Mouse (Mus musculus): Measurements from ENCODE around the gene Gng12. TPM values are rescaled to one million over a fixed set of nuclear protein-coding genes. Genes with fewer than 3 reads are reported as not detected.
"Not testable (repeated sequence)": the region's sequence is repeated elsewhere in the genome, so short reads cannot be mapped to it uniquely, and the experiment has no call there.

Gene Gng12
- polyA plus RNA-seq, 2 experiments, result 11.6 to 32.5 TPM

DNA sequence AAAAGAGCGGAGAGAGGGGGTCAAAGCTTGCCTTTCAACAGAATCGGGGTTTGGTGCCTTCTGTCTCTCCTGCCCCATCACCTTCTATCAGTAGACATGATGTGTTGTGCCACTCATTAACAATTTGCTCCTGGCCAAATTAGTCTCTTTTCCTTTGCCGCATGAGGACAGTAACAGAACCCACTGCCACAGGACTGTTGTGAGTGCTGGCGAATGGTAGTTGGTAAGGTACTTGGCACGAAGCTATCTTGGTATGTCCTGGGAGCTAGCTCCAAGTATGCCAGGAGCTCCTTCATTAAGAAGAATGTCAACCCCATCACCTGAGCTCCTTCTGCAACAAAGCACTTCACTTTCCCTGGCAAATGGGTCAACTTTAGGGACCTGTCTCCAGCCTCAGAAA lies 134.6 kb downstream of the Gng12 start:
- H3K4me1 ChIP-seq (replicated peaks; ENCODE audit: control insufficient read depth in 2 of 2, insufficient read depth in 2 of 2, low read length in 1 of 2), result peaks cover 10 to 28% of the 10 kb centered on the region in 2 experiments

GRCm38 (mm10) chr6:67032551-67032950 lies 136.4 kb downstream of the Gng12 start:
- H3K27ac ChIP-seq; H3K27me3 ChIP-seq (ENCODE audit: control insufficient read depth, insufficient read depth, low read length); H3K9ac ChIP-seq (replicated peaks); ATAC-seq (ENCODE audit: insufficient read depth); DNase-seq (ENCODE audit: low read depth in 3 of 3, low spot score in 3 of 3); H3K9me3 ChIP-seq (ENCODE audit: control insufficient read depth, low read length); H3K4me3 ChIP-seq (ENCODE audit: insufficient read depth in 1 of 2, low read depth in 2 of 2, low read length in 2 of 2); H3K4me2 ChIP-seq (ENCODE audit: low read depth): not testable (repeated sequence)
- H3K36me3 ChIP-seq (replicated peaks; ENCODE audit: control insufficient read depth, insufficient read depth, low read depth), result peaks cover 18% of the 10 kb centered on the region
- H3K4me1 ChIP-seq (replicated peaks; ENCODE audit: control insufficient read depth in 2 of 2, insufficient read depth in 2 of 2, low read length in 1 of 2), result peaks cover 10 to 26% of the 10 kb centered on the region in 2 experiments

More for the DNA sequence above, 134.6 kb downstream of the Gng12 start:
- no peak overlapping the region for H3K27ac ChIP-seq
- no peaks in the 10 kb centered on the region for H3K27me3 ChIP-seq (ENCODE audit: control insufficient read depth, insufficient read depth, low read length)
- DNase-seq (ENCODE audit: low read depth in 3 of 3, low spot score in 3 of 3) (no peak), ATAC-seq (ENCODE audit: insufficient read depth) (no peak)
- H3K9ac ChIP-seq (replicated peaks), result no peak overlapping the region
- TF ChIP-seq CTCF (IDR thresholded peaks at IDR 0.05; ENCODE audit: low read depth) (no peak), EP300 (IDR thresholded peaks at IDR 0.05; ENCODE audit: low read depth) (no peak)
- no peak overlapping the region for H3K4me3 ChIP-seq (ENCODE audit: insufficient read depth in 1 of 2, low read depth in 2 of 2, low read length in 2 of 2)
- H3K9me3 ChIP-seq (ENCODE audit: control insufficient read depth, low read length), result no peaks in the 10 kb centered on the region
- H3K36me3 ChIP-seq (replicated peaks; ENCODE audit: control insufficient read depth, insufficient read depth, low read depth), result peaks cover 18% of the 10 kb centered on the region
- 79% methylated on average over 5 of the region's 5 CpGs for WGBS (ENCODE audit: insufficient replicate concordance)
- no peak overlapping the region for H3K4me2 ChIP-seq (ENCODE audit: low read depth)

DNA sequence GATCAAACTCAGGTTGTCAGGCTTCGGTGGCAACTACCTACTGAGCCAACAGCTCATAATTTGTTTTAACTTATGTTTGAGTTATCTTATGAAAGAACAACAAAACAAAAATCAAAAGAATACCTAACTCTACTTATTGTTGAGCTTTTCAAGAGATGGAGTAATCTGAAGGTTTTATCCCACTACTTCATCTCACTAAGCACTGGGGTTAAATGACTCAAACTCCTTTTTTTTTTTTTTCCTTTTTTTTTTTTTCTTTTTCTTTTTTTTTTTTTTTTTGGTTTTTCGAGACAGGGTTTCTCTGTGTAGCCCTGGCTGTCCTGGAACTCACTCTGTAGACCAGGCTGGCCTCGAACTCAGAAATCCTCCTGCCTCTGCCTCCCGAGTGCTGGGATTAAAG lies 136.8 kb downstream of the Gng12 start:
- H3K27ac ChIP-seq; H3K4me2 ChIP-seq (ENCODE audit: low read depth); H3K27me3 ChIP-seq (ENCODE audit: control insufficient read depth, insufficient read depth, low read length); H3K9me3 ChIP-seq (ENCODE audit: control insufficient read depth, low read length); H3K9ac ChIP-seq (replicated peaks); ATAC-seq (ENCODE audit: insufficient read depth); DNase-seq (ENCODE audit: low read depth in 3 of 3, low spot score in 3 of 3); H3K4me3 ChIP-seq (ENCODE audit: insufficient read depth in 1 of 2, low read depth in 2 of 2, low read length in 2 of 2): not testable (repeated sequence)
- H3K36me3 ChIP-seq (replicated peaks; ENCODE audit: control insufficient read depth, insufficient read depth, low read depth), result peaks cover 18% of the 10 kb centered on the region
- 90% methylated on average over 3 of the region's 4 CpGs for WGBS (ENCODE audit: insufficient replicate concordance)
- peaks cover 14 to 27% of the 10 kb centered on the region in 2 experiments for H3K4me1 ChIP-seq (replicated peaks; ENCODE audit: control insufficient read depth in 2 of 2, insufficient read depth in 2 of 2, low read length in 1 of 2)

GRCm38 (mm10) chr6:67033604-67034003 lies 137.4 kb downstream of the Gng12 start:
- TF ChIP-seq EP300 (IDR thresholded peaks at IDR 0.05; ENCODE audit: low read depth) (no peak), CTCF (IDR thresholded peaks at IDR 0.05; ENCODE audit: low read depth) (no peak)
- Histone ChIP-seq H3K9ac (replicated peaks) (peak overlapping the region; percentile 86), H3K36me3 (replicated peaks; ENCODE audit: control insufficient read depth, insufficient read depth, low read depth) (peaks cover 18% of the 10 kb centered on the region), H3K4me3 (ENCODE audit: insufficient read depth in 1 of 2, low read depth in 2 of 2, low read length in 2 of 2) (peak overlapping the region in 1 of 2 experiments; percentile 40; a peak in 2 of 4 replicates), H3K9me3 (ENCODE audit: control insufficient read depth, low read length) (no peaks in the 10 kb centered on the region), H3K27ac (peak overlapping the region; percentile 99), H3K27me3 (ENCODE audit: control insufficient read depth, insufficient read depth, low read length) (no peaks in the 10 kb centered on the region), H3K4me2 (ENCODE audit: low read depth) (peak overlapping the region; percentile 85), H3K4me1 (replicated peaks; ENCODE audit: control insufficient read depth in 2 of 2, insufficient read depth in 2 of 2, low read length in 1 of 2) (peaks cover 14 to 24% of the 10 kb centered on the region in 2 experiments)
- no peak for DNase-seq (ENCODE audit: low read depth in 3 of 3, low spot score in 3 of 3)
- 58% methylated on average over 4 of the region's 4 CpGs for WGBS (ENCODE audit: insufficient replicate concordance)
- no peak for ATAC-seq (ENCODE audit: insufficient read depth)

DNA sequence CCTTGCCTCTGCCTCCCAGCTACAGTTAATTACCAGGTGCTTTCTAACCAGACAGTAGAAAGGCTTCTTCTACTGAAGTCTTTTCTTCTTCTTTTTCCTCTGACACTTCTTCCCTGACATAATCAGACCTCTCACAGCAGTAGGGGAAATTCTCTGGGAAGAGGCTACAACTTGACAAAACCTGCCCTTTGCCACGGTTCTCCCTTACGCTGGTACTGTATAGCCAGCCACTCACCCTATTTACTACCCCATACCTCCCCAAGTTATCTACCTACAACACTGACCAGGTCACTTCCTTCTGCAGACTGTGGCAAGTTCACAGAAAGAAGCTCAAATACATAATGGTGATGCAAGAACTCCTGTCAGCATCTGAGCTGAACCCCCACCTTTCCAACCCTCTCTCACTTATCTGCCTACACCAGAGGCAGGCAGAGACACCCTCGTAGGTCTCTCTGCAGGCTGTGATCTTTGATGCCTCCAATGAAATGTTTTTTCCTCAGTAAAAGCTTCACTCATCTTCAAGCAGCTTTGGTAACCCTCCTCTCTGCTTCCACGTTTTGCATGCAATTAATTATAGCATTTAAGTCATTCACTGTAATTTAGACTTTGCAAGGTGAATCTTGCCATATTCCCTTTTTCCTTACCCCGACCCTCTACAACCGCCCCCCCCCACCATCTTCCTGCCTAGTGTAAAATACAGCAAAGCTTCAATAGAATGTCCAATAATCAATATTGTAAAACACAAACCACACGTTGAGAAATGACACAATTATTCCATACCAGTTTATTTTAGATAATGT lies 138.3 kb downstream of the Gng12 start:
- H3K27ac ChIP-seq, result peak overlapping the region; percentile 99
- peak; percentile 79 to 83 (median 81) for DNase-seq (ENCODE audit: low read depth in 3 of 3, low spot score in 3 of 3)
- 8% methylated on average over 7 of the region's 7 CpGs for WGBS (ENCODE audit: insufficient replicate concordance)
- peak; percentile 53 for ATAC-seq (ENCODE audit: insufficient read depth)
- no peaks in the 10 kb centered on the region for H3K27me3 ChIP-seq (ENCODE audit: control insufficient read depth, insufficient read depth, low read length)
- H3K9ac ChIP-seq (replicated peaks), result peak overlapping the region; percentile 86
- peaks cover 14 to 23% of the 10 kb centered on the region in 2 experiments for H3K4me1 ChIP-seq (replicated peaks; ENCODE audit: control insufficient read depth in 2 of 2, insufficient read depth in 2 of 2, low read length in 1 of 2)
- H3K4me3 ChIP-seq (ENCODE audit: insufficient read depth in 1 of 2, low read depth in 2 of 2, low read length in 2 of 2), result peak overlapping the region; percentile 66 to 67
- no peak for TF ChIP-seq CTCF (IDR thresholded peaks at IDR 0.05; ENCODE audit: low read depth)
- peak; percentile 89 for TF ChIP-seq EP300 (IDR thresholded peaks at IDR 0.05; ENCODE audit: low read depth)
- H3K9me3 ChIP-seq (ENCODE audit: control insufficient read depth, low read length), result no peaks in the 10 kb centered on the region
- H3K36me3 ChIP-seq (replicated peaks; ENCODE audit: control insufficient read depth, insufficient read depth, low read depth), result peaks cover 18% of the 10 kb centered on the region
- H3K4me2 ChIP-seq (ENCODE audit: low read depth), result peak overlapping the region; percentile 85

All from liver, embryonic 14.5 days (tissue).